ENCODE assay signal across 11 mouse cellular contexts in genomic region chr15:97278340-97278948, GRCm38 (mm10).
"Had no signal": no experiment of that assay in that cellular context is flagged by ENCODE, and none has a peak within 500 bp of the region (broad histone marks: within the 10 kb centered on the region; RNA-seq: fewer than 3 reads in every experiment).

No protein-coding gene starts in this region.

- H3K36me3 ChIP-seq: limb, embryonic 15.5 days; liver, embryonic 13.5 days; midbrain, embryonic 12.5 days; neural tube, embryonic 13.5 days; stomach, embryonic 15.5 days had no signal

- ATAC-seq: intestine, embryonic 16.5 days; midbrain, embryonic 16.5 days had no signal

- H3K27ac ChIP-seq: limb, embryonic 15.5 days; liver, embryonic 13.5 days; midbrain, embryonic 12.5 days; neural tube, embryonic 13.5 days; stomach, embryonic 15.5 days had no signal

- DNase-seq: kidney, postnatal 10 days; layer of hippocampus, postnatal 36 days; liver, embryonic 13.5 days; lung, adult 18-20 months; thymus, postnatal 36 days had no signal

- H3K4me2 ChIP-seq: limb, embryonic 15.5 days; liver, embryonic 13.5 days; midbrain, embryonic 12.5 days; neural tube, embryonic 13.5 days; stomach, embryonic 15.5 days had no signal

- H3K9ac ChIP-seq: limb, embryonic 15.5 days; liver, embryonic 13.5 days; midbrain, embryonic 12.5 days; neural tube, embryonic 13.5 days; stomach, embryonic 15.5 days had no signal

- H3K4me1 ChIP-seq: liver, embryonic 13.5 days had no signal

- H3K4me3 ChIP-seq: limb, embryonic 15.5 days; liver, embryonic 13.5 days; midbrain, embryonic 12.5 days; neural tube, embryonic 13.5 days; stomach, embryonic 15.5 days had no signal

- H3K27me3 ChIP-seq: limb, embryonic 15.5 days; liver, embryonic 13.5 days; midbrain, embryonic 12.5 days; neural tube, embryonic 13.5 days; stomach, embryonic 15.5 days had no signal

- H3K9me3 ChIP-seq: limb, embryonic 15.5 days; liver, embryonic 13.5 days; midbrain, embryonic 12.5 days; neural tube, embryonic 13.5 days; stomach, embryonic 15.5 days had no signal
